ENCODE assay signal across 15 mouse cellular contexts in the genomic region with DNA sequence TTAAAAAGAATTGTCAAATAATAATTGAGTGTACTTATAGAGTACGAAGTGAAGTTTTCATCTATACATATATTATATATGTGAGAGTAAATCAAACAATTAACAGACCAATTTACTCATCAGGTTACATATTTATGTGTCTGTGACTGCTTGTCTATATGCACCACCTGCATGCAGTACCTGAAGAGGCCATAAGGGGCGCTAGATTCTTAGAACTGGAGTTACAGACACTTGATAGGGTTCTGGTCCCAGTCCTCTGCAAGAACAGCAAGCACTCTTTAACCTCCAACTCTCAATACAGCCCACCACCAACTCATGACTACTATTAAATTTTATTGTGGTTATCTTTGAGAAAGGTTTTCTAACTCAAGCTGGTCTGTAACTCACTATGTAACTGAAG.
A peak's percentile ranks its signal among the peaks of the same experiment; 100 is the strongest.
DNase-seq lines count a peak whose midpoint lies in the region; TF ChIP-seq lines count a peak whose summit lies in the region.
"Had no signal": no experiment of that assay in that cellular context is flagged by ENCODE, and none has a peak within 500 bp of the region (broad histone marks: within the 10 kb centered on the region; RNA-seq: fewer than 3 reads in every experiment).

No protein-coding gene starts in this region.

- peak; percentile 43 for TF ChIP-seq CTCF in layer of hippocampus, adult 2 months (conservative IDR thresholded peaks at IDR 0.05)

- H3K4me3 ChIP-seq in layer of hippocampus, adult 2 months = no peak overlapping the region
- H3K4me3 ChIP-seq: forebrain, embryonic 12.5 days; heart, embryonic 13.5 days; hindbrain, embryonic 10.5 days; kidney, embryonic 15.5 days; limb, embryonic 13.5 days; neural tube, embryonic 12.5 days had no signal

- H3K27ac ChIP-seq in layer of hippocampus, adult 2 months = no peak overlapping the region
- H3K27ac ChIP-seq: forebrain, embryonic 12.5 days; heart, embryonic 13.5 days; hindbrain, embryonic 10.5 days; kidney, embryonic 15.5 days; limb, embryonic 13.5 days; neural tube, embryonic 12.5 days had no signal

- DNase-seq in layer of hippocampus, adult 2 months (ENCODE audit: low spot score in 2 of 2) = no peak
- DNase-seq in layer of hippocampus, postnatal 14 days (ENCODE audit: low spot score in 2 of 2) = no peak
- DNase-seq in thymus, postnatal 25 days = peak; percentile 1
- no peak for DNase-seq in thymus, adult 18-20 months
- peak; percentile 55 for DNase-seq in ZHBTc4 (ENCODE audit: low read depth, low spot score)
- no peak for DNase-seq in Muller cell, postnatal 12 days (ENCODE audit: inconsistent ontology term)
- DNase-seq in gastrocnemius, adult 8-10 months (ENCODE audit: low spot score in 2 of 2) = no peak
- DNase-seq: gastrocnemius, postnatal 14 days; midbrain, embryonic 14.5 days had no signal

Comparison
In these comparisons a context has a peak if more than half of its experiments do, and no peak if none do; other contexts are left out.
1. DNase-seq: peak in thymus, postnatal 25 days (single experiment) and ZHBTc4 (single experiment); none in layer of hippocampus, adult 2 months (0 of 2), layer of hippocampus, postnatal 14 days (0 of 2), thymus, adult 18-20 months (0 of 2), Muller cell, postnatal 12 days (single experiment) and gastrocnemius, adult 8-10 months (0 of 2).